Mouse (Mus musculus) gastrocnemius, postnatal 25 days (tissue): ENCODE results near the gene Iffo1. TPM values are rescaled to one million over a fixed set of nuclear protein-coding genes. Genes with fewer than 3 reads are reported as not detected.
A peak's percentile ranks its signal among the peaks of the same experiment; 100 is the strongest.
"Not testable (repeated sequence)": the region's sequence is repeated elsewhere in the genome, so short reads cannot be mapped to it uniquely, and the experiment has no call there.

ENCODE experiments used
- DNase-seq: peaks from one replicate; pipeline ENCODE4 v3.0.0; 2022
- total RNA-seq, 2 experiments: library from RNA; stranded (reverse); gene quantifications; 1 replicate in 1 of 2; 2 replicates in 1 of 2; pipeline ENCODE4 v1.2.3; 2021

The Iffo1 gene
- total RNA-seq, 2 experiments from 2014 or later = 12.4 to 15.3 TPM

- DNase-seq = peak; percentile 80
Measured at GRCm38 (mm10) chr6:125160854-125161760, 16.1 kb downstream of the Iffo1 start.

GRCm38 (mm10) chr6:125161971-125162370, 16.9 kb downstream of the Iffo1 start:
- DNase-seq = not testable (repeated sequence)

DNA sequence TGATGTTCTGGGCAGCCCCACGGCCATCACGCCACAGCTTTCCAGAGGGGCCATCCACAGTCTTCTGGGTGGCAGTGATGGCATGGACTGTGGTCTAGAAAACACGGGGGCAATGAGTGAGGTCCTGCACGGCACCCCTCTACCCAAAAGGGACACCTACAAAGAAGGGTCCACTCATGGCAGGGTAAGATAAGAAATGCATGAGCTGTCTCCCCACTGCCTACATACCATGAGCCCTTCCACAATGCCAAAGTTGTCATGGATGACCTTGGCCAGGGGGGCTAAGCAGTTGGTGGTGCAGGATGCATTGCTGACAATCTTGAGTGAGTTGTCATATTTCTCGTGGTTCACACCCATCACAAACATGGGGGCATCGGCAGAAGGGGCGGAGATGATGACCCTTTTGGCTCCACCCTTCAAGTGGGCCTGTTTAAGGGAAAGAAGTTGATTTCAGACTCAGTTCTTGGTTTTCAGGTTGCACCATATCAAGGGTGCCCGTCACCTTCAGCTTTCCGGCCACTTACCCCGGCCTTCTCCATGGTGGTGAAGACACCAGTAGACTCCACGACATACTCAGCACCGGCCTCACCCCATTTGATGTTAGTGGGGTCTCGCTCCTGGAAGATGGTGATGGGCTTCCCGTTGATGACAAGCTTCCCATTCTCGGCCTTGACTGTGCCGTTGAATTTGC, 17.7 kb downstream of the Iffo1 start:
- not testable (repeated sequence) for DNase-seq

GRCm38 (mm10) chr6:125163801-125164657, 19.0 kb downstream of the Iffo1 start:
- DNase-seq = peak; percentile 82

DNA sequence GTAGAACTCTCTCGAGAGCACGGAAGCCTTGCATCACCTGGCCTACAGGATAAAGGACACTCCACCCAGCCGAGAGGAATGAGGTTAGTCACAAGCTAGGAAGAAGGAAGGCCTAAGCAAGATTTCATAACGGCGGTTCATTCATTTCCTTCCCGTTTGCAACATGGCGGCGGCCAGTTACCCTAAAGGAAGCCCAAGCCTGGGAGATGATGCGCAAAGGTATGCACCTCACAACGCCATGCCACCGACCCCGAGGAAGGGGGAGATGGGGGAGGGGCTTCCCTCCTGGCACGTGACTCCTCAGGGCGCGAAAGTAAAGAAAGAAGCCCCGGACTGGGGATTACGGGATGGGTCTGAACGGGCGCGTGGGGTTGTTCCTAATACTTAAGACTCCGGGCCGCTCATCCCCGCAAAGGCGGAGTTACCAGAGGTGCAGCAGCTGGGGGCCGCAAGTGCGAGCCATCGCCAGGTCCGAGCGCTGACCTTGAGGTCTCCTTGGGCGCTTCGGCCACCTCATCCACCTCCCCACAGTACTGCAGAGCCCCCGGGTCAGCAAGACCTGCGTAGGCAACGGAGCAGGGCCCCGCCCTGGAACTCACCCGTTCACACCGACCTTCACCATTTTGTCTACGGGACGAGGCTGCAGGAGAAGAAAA, 19.8 kb downstream of the Iffo1 start:
- DNase-seq = peak; percentile 64

DNA sequence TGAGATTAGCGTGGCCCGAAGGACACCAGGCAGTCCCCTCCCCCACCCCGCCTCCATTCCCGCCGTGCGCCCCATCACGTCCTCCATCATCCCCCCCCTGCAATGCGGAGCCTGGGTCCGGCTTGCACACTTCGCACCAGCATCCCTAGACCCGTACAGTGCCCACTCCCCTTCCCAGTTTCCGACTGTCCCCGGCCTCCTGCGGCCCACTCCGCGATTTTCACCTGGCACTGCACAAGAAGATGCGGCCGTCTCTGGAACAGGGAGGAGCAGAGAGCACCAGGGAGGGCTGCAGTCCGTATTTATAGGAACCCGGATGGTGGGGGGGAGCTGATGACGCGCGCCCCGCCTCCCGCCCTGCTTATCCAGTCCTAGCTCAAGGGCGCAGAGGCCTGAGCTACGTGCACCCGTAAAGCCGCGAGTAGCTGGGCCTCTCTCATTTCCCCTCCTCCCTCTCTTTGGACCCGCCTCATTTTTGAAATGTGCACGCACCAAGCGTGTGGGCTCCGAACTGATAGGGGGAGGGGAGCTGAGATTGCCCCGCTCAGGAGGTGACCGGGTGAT, 20.4 kb downstream of the Iffo1 start:
- DNase-seq = peak; percentile 98

DNA sequence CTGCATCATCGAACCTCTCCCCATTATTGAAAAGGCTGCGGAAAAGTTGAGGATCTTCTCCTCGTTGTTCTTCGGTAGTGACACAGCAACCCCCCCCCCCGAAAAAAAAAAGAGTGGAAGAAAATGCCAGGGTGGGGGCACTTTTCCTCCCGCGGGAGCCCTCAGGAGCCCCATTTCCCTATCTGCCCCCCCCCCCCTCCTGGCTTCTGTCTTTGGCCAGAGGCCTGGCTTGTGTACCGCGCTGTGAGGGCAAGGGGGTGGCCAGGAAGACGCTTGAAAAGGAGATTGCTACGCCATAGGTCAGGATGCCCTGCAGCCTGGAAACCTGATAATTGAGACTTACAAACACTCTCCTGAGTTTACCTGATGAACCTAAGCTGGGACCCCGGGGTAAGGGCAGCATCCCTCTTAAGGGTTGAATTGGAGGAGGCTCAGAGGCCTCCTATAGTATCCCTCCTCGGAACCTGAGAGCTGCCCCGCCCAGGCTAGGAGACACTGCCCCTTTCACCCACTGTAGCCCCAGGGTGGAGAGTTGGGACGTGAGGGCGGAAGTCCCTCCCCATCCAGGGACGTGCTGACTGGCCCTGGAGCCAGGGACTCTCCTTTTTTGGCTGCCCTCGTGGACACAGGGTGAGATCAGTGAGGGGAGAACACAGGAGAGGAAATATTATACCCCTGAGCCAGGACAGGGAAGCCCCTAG, 21.2 kb downstream of the Iffo1 start, which contains the start of gene Gapdh:
TSS of gene Gapdh (minus strand) at position 417 of the 701 bp plus-strand sequence.
- peak; percentile 94 for DNase-seq

- peak; percentile 87 for DNase-seq
Measured at GRCm38 (mm10) chr6:125166861-125167650, 22.0 kb downstream of the Iffo1 start.

DNA sequence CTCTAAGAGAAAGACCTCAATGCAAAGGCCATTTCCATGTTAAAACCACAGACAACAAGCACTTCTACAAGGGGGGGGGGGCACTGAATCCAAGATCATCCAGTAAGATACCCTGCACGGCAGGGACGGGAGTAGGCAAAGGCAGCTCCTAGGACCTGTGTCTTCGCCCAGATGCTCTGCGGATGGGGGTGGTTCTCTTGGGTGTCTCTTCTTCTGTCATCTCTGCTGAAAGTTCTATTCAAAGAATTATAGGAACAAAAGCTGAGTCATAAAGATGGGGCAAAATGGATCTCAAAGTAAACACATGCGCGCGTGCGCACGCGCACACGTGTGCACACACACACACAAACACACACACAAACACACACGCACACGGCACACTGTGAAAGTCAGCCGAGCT, 23.0 kb downstream of the Iffo1 start:
- no peak for DNase-seq

DNA sequence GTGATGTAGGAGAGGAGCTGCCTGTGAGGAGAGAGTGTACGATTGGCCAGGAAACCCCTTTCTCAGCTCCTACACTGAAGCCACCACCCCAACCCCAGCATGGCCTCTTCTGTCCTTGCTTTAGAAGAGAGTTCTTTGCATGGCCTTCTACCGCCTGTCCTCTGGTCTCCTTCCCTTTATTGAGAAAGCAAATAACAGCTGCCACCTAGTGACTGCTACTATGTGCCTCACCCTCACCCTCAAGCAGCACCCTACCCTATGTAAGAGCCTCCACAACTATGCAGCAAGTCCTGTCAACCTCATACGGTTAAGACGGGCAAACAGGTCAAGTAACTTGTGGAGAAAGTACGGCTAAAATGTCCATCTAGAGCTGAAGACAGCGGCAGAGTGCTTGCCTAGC, 25.2 kb downstream of the Iffo1 start:
- no peak for DNase-seq

- no peak for DNase-seq
Measured at GRCm38 (mm10) chr6:125172474-125172873, 27.4 kb downstream of the Iffo1 start.

GRCm38 (mm10) chr6:125173256-125173655, 28.2 kb downstream of the Iffo1 start:
- no peak for DNase-seq

GRCm38 (mm10) chr6:125175469-125175868, 30.4 kb downstream of the Iffo1 start:
- no peak for DNase-seq

DNA sequence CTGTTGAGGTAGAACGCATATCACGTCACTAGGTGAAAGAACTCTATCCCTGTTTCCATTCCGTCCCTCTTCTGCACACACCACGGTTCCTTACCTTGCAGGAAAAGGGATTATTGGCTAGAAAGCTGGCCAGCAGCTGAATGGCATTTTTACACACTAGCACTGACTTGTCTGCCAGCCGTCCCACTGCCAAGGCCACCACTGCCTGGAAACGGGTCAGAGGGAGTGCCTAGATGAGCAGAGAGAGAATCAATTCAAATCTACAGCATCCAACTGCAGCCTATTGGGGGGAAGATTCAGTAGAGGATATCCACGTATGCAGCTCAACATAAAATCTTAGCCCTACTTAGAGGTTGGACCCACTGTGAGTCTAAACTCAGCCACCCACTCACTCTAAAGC, 34.6 kb downstream of the Iffo1 start:
- DNase-seq = no peak

GRCm38 (mm10) chr6:125182133-125182532, 37.1 kb downstream of the Iffo1 start:
- no peak for DNase-seq

- DNase-seq = no peak
Measured at GRCm38 (mm10) chr6:125186203-125186602, 41.2 kb downstream of the Iffo1 start.

- DNase-seq = no peak
Measured at GRCm38 (mm10) chr6:125190816-125191215, 45.8 kb downstream of the Iffo1 start.

- peak; percentile 97 for DNase-seq
Measured at GRCm38 (mm10) chr6:125191332-125192015, 46.4 kb downstream of the Iffo1 start, which contains the start of the genes Ncapd2 and Mrpl51. Gene Ncapd2 (minus strand): TSS chr6:125191701. Gene Mrpl51 (plus strand): TSS chr6:125191801.
